Mouse (Mus musculus): ENCODE data around the gene Kcnk10.

DNA sequence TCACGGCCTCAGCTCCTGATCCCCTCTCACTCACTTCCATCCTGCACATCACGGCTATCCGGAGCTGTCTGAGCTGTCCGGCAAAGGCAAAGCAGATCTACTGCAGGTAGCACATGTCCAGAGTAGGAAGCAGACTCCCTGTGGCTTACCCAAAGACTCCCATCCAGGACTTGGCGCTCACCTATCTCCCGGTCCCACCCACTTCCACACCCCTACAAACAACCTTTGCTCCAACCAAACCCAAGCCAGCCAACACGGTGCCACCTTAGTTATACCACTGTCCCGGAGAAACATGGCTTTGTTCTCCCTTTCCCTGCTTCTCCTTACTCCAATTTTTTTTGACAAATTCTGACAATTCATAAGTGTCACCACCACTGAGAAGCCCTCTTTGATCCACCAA, 49.5 kb downstream of the Kcnk10 start:
- TF ChIP-seq CTCF (IDR thresholded peaks at IDR 0.05; ENCODE audit: insufficient read depth, low read length) (no peak), POLR2A (IDR thresholded peaks at IDR 0.05; ENCODE audit: borderline replicate concordance, extremely low read depth, low read depth, low read length) (no peak)

Data from lung, adult 2 months (tissue).